Mouse (Mus musculus) heart, embryonic 12.5 days (tissue): ENCODE measurements around the gene Susd4. TPM values are rescaled to one million over a fixed set of nuclear protein-coding genes. Genes with fewer than 3 reads are reported as not detected.
A peak's percentile ranks its signal among the peaks of the same experiment; 100 is the strongest.

Experiments
- ATAC-seq: fragments of 200-750 bp; cut with Nextera tagmentation; 2 replicates; pipeline ENCODE4 v1.8.0; 2017; ENCODE audit warnings: moderate TSS enrichment, moderate library complexity; ENCODE audit not compliant: insufficient number of reproducible peaks, low FRiP score
- H3K27ac ChIP-seq: fragments of 300-500 bp; sonication (generic); 2 replicates; pipeline ENCODE4 v1.5.1; 2016; ENCODE audit warnings: mild to moderate bottlenecking, moderate library complexity; ENCODE audit not compliant: poor library complexity, severe bottlenecking
- H3K27me3 ChIP-seq: fragments of 300-500 bp; sonication (generic); replicated peaks from 2 replicates; pipeline ENCODE4 v1.6.1; 2016; ENCODE audit warnings: mild to moderate bottlenecking, moderate library complexity
- H3K36me3 ChIP-seq: fragments of 300-500 bp; sonication (generic); 2 replicates; pipeline ENCODE4 v1.6.1; 2016; ENCODE audit warnings: mild to moderate bottlenecking, moderate library complexity
- H3K4me1 ChIP-seq: fragments of 300-500 bp; sonication (generic); replicated peaks from 2 replicates; pipeline ENCODE4 v1.6.1; 2016; ENCODE audit warnings: mild to moderate bottlenecking
- H3K4me2 ChIP-seq: fragments of 300-500 bp; sonication (generic); 2 replicates; pipeline ENCODE4 v1.6.1; 2016; ENCODE audit warnings: mild to moderate bottlenecking, moderate library complexity
- H3K4me3 ChIP-seq: fragments of 300-500 bp; sonication (generic); 2 replicates; pipeline ENCODE4 v1.5.1; 2016; ENCODE audit warnings: mild to moderate bottlenecking
- H3K9ac ChIP-seq: fragments of 300-500 bp; sonication (generic); 2 replicates; pipeline ENCODE4 v1.6.1; 2016; ENCODE audit warnings: mild to moderate bottlenecking, moderate library complexity
- H3K9me3 ChIP-seq: fragments of 300-500 bp; sonication (generic); replicated peaks from 2 replicates; pipeline ENCODE4 v1.6.1; 2016; ENCODE audit warnings: mild to moderate bottlenecking, moderate library complexity
- WGBS: fragments of 180-500 bp; shearing (Covaris S2); methylation state at CpG from one replicate; pipeline ENCODE4 v1.1.7; 2016; 5-methylcytosine and 5-hydroxymethylcytosine counted together
- polyA plus RNA-seq: library from polyadenylated mRNA; unstranded; fragments of >200 nt; fragmentation: Nextera tagmentation; extraction: Ambion mirVana; gene quantifications from 2 replicates; pipeline ENCODE4 v1.2.1, GENCODE M21; 2016

The Susd4 gene
- polyA plus RNA-seq, 1 experiment from 2014 or later, result 4.7 TPM

GRCm38 (mm10) chr1:182852158-182852557 is 88.5 kb downstream of the Susd4 start:
- Histone ChIP-seq H3K27ac (no peak overlapping the region), H3K4me3 (no peak overlapping the region), H3K36me3 (no peaks in the 10 kb centered on the region), H3K9ac (no peak overlapping the region), H3K4me1 (0 out of 2 replicates have a peak, but pooled peaks cover 7% of the 10 kb centered on the region), H3K9me3 (no peaks in the 10 kb centered on the region), H3K4me2 (no peak overlapping the region), H3K27me3 (no peaks in the 10 kb centered on the region)
- no peak for ATAC-seq
- WGBS, result 64% methylated on average over 6 of the region's 6 CpGs

GRCm38 (mm10) chr1:182856636-182857035 is 93.0 kb downstream of the Susd4 start:
- peaks cover 6% of the 10 kb centered on the region; the same call in 1 of the 2 replicates for H3K4me1 ChIP-seq
- H3K4me2 ChIP-seq, result no peak overlapping the region
- 76% methylated on average over 13 of the region's 13 CpGs for WGBS
- ATAC-seq, result no peak
- H3K4me3 ChIP-seq, result no peak overlapping the region
- no peaks in the 10 kb centered on the region for H3K9me3 ChIP-seq
- no peaks in the 10 kb centered on the region for H3K36me3 ChIP-seq
- H3K27me3 ChIP-seq, result no peaks in the 10 kb centered on the region
- no peak overlapping the region for H3K27ac ChIP-seq
- no peak overlapping the region for H3K9ac ChIP-seq

GRCm38 (mm10) chr1:182861671-182862358 is 98.2 kb downstream of the Susd4 start:
- no peaks in the 10 kb centered on the region for H3K9me3 ChIP-seq
- H3K9ac ChIP-seq, result no peak overlapping the region
- peaks cover 9% of the 10 kb centered on the region; the same call in 1 of the 2 replicates for H3K4me1 ChIP-seq
- H3K4me2 ChIP-seq, result no peak overlapping the region
- H3K27me3 ChIP-seq, result no peaks in the 10 kb centered on the region
- H3K27ac ChIP-seq, result no peak overlapping the region
- WGBS, result 43% methylated on average over 7 of the region's 7 CpGs
- H3K36me3 ChIP-seq, result no peaks in the 10 kb centered on the region
- no peak for ATAC-seq
- no peak overlapping the region for H3K4me3 ChIP-seq

GRCm38 (mm10) chr1:182863396-182863795 is 99.7 kb downstream of the Susd4 start:
- Histone ChIP-seq H3K4me2 (no peak overlapping the region), H3K4me1 (peaks cover 9% of the 10 kb centered on the region; the same call in 1 of the 2 replicates), H3K36me3 (no peaks in the 10 kb centered on the region), H3K9ac (no peak overlapping the region), H3K4me3 (no peak overlapping the region), H3K9me3 (no peaks in the 10 kb centered on the region), H3K27ac (no peak overlapping the region), H3K27me3 (no peaks in the 10 kb centered on the region)
- ATAC-seq, result no peak
- WGBS, result 84% methylated on average over 6 of the region's 6 CpGs

- no peaks in the 10 kb centered on the region for H3K27me3 ChIP-seq
- H3K27ac ChIP-seq, result no peak overlapping the region
- H3K4me1 ChIP-seq, result peaks cover 13% of the 10 kb centered on the region
- peaks cover 14% of the 10 kb centered on the region for H3K9me3 ChIP-seq
- H3K4me2 ChIP-seq, result no peak overlapping the region
- H3K4me3 ChIP-seq, result no peak overlapping the region
- peaks cover 6% of the 10 kb centered on the region for H3K36me3 ChIP-seq
- no peak overlapping the region for H3K9ac ChIP-seq
- WGBS, result 86% methylated on average over 3 of the region's 3 CpGs
- ATAC-seq, result 0 out of 2 replicates have a peak, but pooled peaks have one; percentile 25
Measured at GRCm38 (mm10) chr1:182867886-182868285, 104.2 kb downstream of the Susd4 start.

GRCm38 (mm10) chr1:182868432-182869113 is 104.9 kb downstream of the Susd4 start:
- no peak overlapping the region for H3K4me3 ChIP-seq
- H3K36me3 ChIP-seq, result peaks cover 6% of the 10 kb centered on the region
- ATAC-seq, result 0 out of 2 replicates have a peak, but pooled peaks have one; percentile 11
- no peak overlapping the region for H3K27ac ChIP-seq
- peaks cover 13% of the 10 kb centered on the region for H3K4me1 ChIP-seq
- peaks cover 21% of the 10 kb centered on the region for H3K9me3 ChIP-seq
- no peak overlapping the region for H3K4me2 ChIP-seq
- H3K27me3 ChIP-seq, result no peaks in the 10 kb centered on the region
- no peak overlapping the region for H3K9ac ChIP-seq
- 58% methylated on average over 14 of the region's 14 CpGs for WGBS

- H3K27ac ChIP-seq, result no peak overlapping the region
- H3K4me2 ChIP-seq, result no peak overlapping the region
Measured at GRCm38 (mm10) chr1:182869114-182869456, 105.4 kb downstream of the Susd4 start.

GRCm38 (mm10) chr1:182878156-182878555 is 114.5 kb downstream of the Susd4 start:
- Histone ChIP-seq H3K4me2 (no peak overlapping the region), H3K9me3 (peaks cover 16% of the 10 kb centered on the region), H3K9ac (no peak overlapping the region), H3K36me3 (no peaks in the 10 kb centered on the region), H3K27ac (no peak overlapping the region), H3K4me1 (no peaks in the 10 kb centered on the region), H3K27me3 (no peaks in the 10 kb centered on the region), H3K4me3 (no peak overlapping the region)
- ATAC-seq, result no peak
- 90% methylated on average over 5 of the region's 5 CpGs for whole genome bisulfite sequencing

More at GRCm38 (mm10) chr1:182869114-182869456, 105.4 kb downstream of the Susd4 start:
- Histone ChIP-seq H3K9ac (no peak overlapping the region), H3K4me3 (no peak overlapping the region), H3K27me3 (no peaks in the 10 kb centered on the region), H3K9me3 (peaks cover 26% of the 10 kb centered on the region), H3K4me1 (peaks cover 13% of the 10 kb centered on the region), H3K36me3 (peaks cover 6% of the 10 kb centered on the region)
- 40% methylated on average over 6 of the region's 6 CpGs for WGBS
- no peak for ATAC-seq

GRCm38 (mm10) chr1:182878719-182879118 is 115.1 kb downstream of the Susd4 start:
- no peaks in the 10 kb centered on the region for H3K27me3 ChIP-seq
- no peak overlapping the region for H3K9ac ChIP-seq
- no peak for ATAC-seq
- H3K4me1 ChIP-seq, result no peaks in the 10 kb centered on the region
- H3K9me3 ChIP-seq, result peaks cover 10% of the 10 kb centered on the region
- no peak overlapping the region for H3K27ac ChIP-seq
- 74% methylated on average over 4 of the region's 4 CpGs for WGBS
- no peaks in the 10 kb centered on the region for H3K36me3 ChIP-seq
- no peak overlapping the region for H3K4me2 ChIP-seq
- H3K4me3 ChIP-seq, result no peak overlapping the region

GRCm38 (mm10) chr1:182881246-182881645 is 117.6 kb downstream of the Susd4 start:
- Histone ChIP-seq H3K4me3 (no peak overlapping the region), H3K9ac (no peak overlapping the region), H3K27me3 (no peaks in the 10 kb centered on the region), H3K9me3 (peaks cover 7% of the 10 kb centered on the region), H3K36me3 (no peaks in the 10 kb centered on the region), H3K4me1 (no peaks in the 10 kb centered on the region), H3K4me2 (no peak overlapping the region), H3K27ac (no peak overlapping the region)
- 57% methylated on average over 8 of the region's 8 CpGs for WGBS
- ATAC-seq, result no peak

GRCm38 (mm10) chr1:182882611-182883010 is 119.0 kb downstream of the Susd4 start:
- no peak for ATAC-seq
- Histone ChIP-seq H3K9ac (no peak overlapping the region), H3K27ac (no peak overlapping the region), H3K4me2 (no peak overlapping the region), H3K4me3 (no peak overlapping the region), H3K27me3 (no peaks in the 10 kb centered on the region), H3K4me1 (no peaks in the 10 kb centered on the region), H3K9me3 (peaks cover 10% of the 10 kb centered on the region), H3K36me3 (no peaks in the 10 kb centered on the region)
- 75% methylated on average over 2 of the region's 2 CpGs for WGBS
